Mouse (Mus musculus) kidney, adult 18-20 months (tissue): ENCODE results near the gene Cacng8.

Experiments used
- DNase-seq: peaks from one replicate; pipeline ENCODE4 v3.0.0; 2021

The Cacng8 gene

GRCm38 (mm10) chr7:3439984-3440383, 49.5 kb downstream of the Cacng8 start:
- no peak for DNase-seq

- DNase-seq, result no peak
These were observed 50.0 kb downstream of the Cacng8 start for GRCm38 (mm10) chr7:3440526-3440925.

- no peak for DNase-seq
These were observed 52.1 kb downstream of the Cacng8 start for GRCm38 (mm10) chr7:3442476-3443062.

GRCm38 (mm10) chr7:3444678-3445077, 54.2 kb downstream of the Cacng8 start:
- DNase-seq, result no peak

- no peak for DNase-seq
These were observed 56.1 kb downstream of the Cacng8 start for GRCm38 (mm10) chr7:3446584-3446983.

GRCm38 (mm10) chr7:3447026-3447425, 56.5 kb downstream of the Cacng8 start:
- DNase-seq, result no peak

GRCm38 (mm10) chr7:3448737-3449454, 58.4 kb downstream of the Cacng8 start:
- DNase-seq, result peak; percentile 71

- no peak for DNase-seq
These were observed 60.2 kb downstream of the Cacng8 start for GRCm38 (mm10) chr7:3450671-3451070.

- no peak for DNase-seq
These were observed 60.7 kb downstream of the Cacng8 start for GRCm38 (mm10) chr7:3451161-3451560.

GRCm38 (mm10) chr7:3452821-3453485, 62.5 kb downstream of the Cacng8 start:
- DNase-seq, result no peak

- no peak for DNase-seq
These were observed 63.2 kb downstream of the Cacng8 start for GRCm38 (mm10) chr7:3453486-3454183.

GRCm38 (mm10) chr7:3457111-3457840, 66.8 kb downstream of the Cacng8 start:
- DNase-seq, result no peak

- DNase-seq, result no peak
These were observed 67.3 kb downstream of the Cacng8 start for GRCm38 (mm10) chr7:3457841-3458217.

- no peak for DNase-seq
These were observed 69.8 kb downstream of the Cacng8 start for GRCm38 (mm10) chr7:3460261-3460660.

- DNase-seq, result no peak
These were observed 72.8 kb downstream of the Cacng8 start for GRCm38 (mm10) chr7:3463306-3463705.
